Mouse (Mus musculus) embryo, embryonic 10 days (tissue): ENCODE data around the gene Ccnyl1.
"Not testable (repeated sequence)": the region's sequence is repeated elsewhere in the genome, so short reads cannot be mapped to it uniquely, and the experiment has no call there.

Experiments used
- DNase-seq: peaks from one replicate; pipeline ENCODE4 v3.0.0-alpha.2; 2015; ENCODE audit warnings: low spot score

The Ccnyl1 gene

GRCm38 (mm10) chr1:64690213-64691013, at the start of gene Ccnyl1:
TSS of gene Ccnyl1 (plus strand) at chr1:64690455.
- DNase-seq = peak; percentile 99

GRCm38 (mm10) chr1:64641069-64641468, 49.2 kb upstream of the Ccnyl1 start:
- DNase-seq = no peak

GRCm38 (mm10) chr1:64642541-64642940, 47.7 kb upstream of the Ccnyl1 start:
- DNase-seq = not testable (repeated sequence)

- DNase-seq = no peak
These were observed 45.7 kb upstream of the Ccnyl1 start for GRCm38 (mm10) chr1:64644513-64644912.

- DNase-seq = no peak
These were observed 40.7 kb upstream of the Ccnyl1 start for GRCm38 (mm10) chr1:64649362-64650124.

GRCm38 (mm10) chr1:64653701-64654100, 36.6 kb upstream of the Ccnyl1 start:
- DNase-seq = no peak

GRCm38 (mm10) chr1:64655415-64655814, 34.8 kb upstream of the Ccnyl1 start:
- no peak for DNase-seq

GRCm38 (mm10) chr1:64656423-64657129, 33.7 kb upstream of the Ccnyl1 start:
- DNase-seq = no peak

GRCm38 (mm10) chr1:64658876-64659275, 31.4 kb upstream of the Ccnyl1 start:
- no peak for DNase-seq

- DNase-seq = no peak
These were observed 23.1 kb upstream of the Ccnyl1 start for GRCm38 (mm10) chr1:64667111-64667633.

- DNase-seq = peak; percentile 14
These were observed 20.8 kb upstream of the Ccnyl1 start for GRCm38 (mm10) chr1:64669451-64669850.

GRCm38 (mm10) chr1:64673931-64674330, 16.3 kb upstream of the Ccnyl1 start:
- DNase-seq = no peak

- DNase-seq = peak; percentile 29
These were observed 14.0 kb upstream of the Ccnyl1 start for GRCm38 (mm10) chr1:64676060-64676839.

- no peak for DNase-seq
These were observed 8.8 kb upstream of the Ccnyl1 start for GRCm38 (mm10) chr1:64681499-64681898.

- no peak for DNase-seq
These were observed 7.2 kb upstream of the Ccnyl1 start for GRCm38 (mm10) chr1:64683039-64683438.

- DNase-seq = no peak
These were observed 5.8 kb upstream of the Ccnyl1 start for GRCm38 (mm10) chr1:64684440-64684839.

GRCm38 (mm10) chr1:64688046-64688445, 2.2 kb upstream of the Ccnyl1 start:
- no peak for DNase-seq

GRCm38 (mm10) chr1:64689561-64690212, 568 bp upstream of the Ccnyl1 start:
- peak; percentile 13 for DNase-seq

- peak; percentile 43 for DNase-seq
These were observed 881 bp downstream of the Ccnyl1 start for GRCm38 (mm10) chr1:64691121-64691551.

- no peak for DNase-seq
These were observed 1.3 kb downstream of the Ccnyl1 start for GRCm38 (mm10) chr1:64691581-64691980.

- no peak for DNase-seq
These were observed 4.9 kb downstream of the Ccnyl1 start for GRCm38 (mm10) chr1:64695156-64695555.
